Mouse (Mus musculus) MEL (cell line): Measurements from ENCODE around the gene Il31ra. TPM values are rescaled to one million over a fixed set of nuclear protein-coding genes. Genes with fewer than 3 reads are reported as not detected.

Experiments used
- DNase-seq: peaks from one replicate; pipeline ENCODE4 v3.0.0; 2011; ENCODE audit warnings: low read depth, low spot score
- H3K27ac ChIP-seq: 2 replicates; pipeline ENCODE4 v1.5.1; 2012; ENCODE audit warnings: low read depth, mild to moderate bottlenecking, control low read depth, low read length, moderate library complexity; ENCODE audit not compliant: control insufficient read depth
- H3K27me3 ChIP-seq, 2 experiments: fragments of 150-350 bp in 1 of 2; sonication (generic) in 1 of 2; 2 replicates each; pipeline ENCODE4 v1.6.1; 2012; ENCODE audit warnings: low read length in 2 of 2, mild to moderate bottlenecking in 2 of 2, improper control_type of control experiment in 1 of 2, moderate library complexity in 1 of 2; ENCODE audit not compliant: insufficient read depth in 2 of 2, control insufficient read depth in 1 of 2
- H3K36me3 ChIP-seq, 2 experiments: 2 replicates each; pipeline ENCODE4 v1.6.1; 2012 to 2014; ENCODE audit warnings: low read length in 2 of 2, improper control_type of control experiment in 1 of 2, inconsistent platforms in 1 of 2, mild to moderate bottlenecking in 1 of 2; ENCODE audit not compliant: insufficient read depth in 2 of 2, control insufficient read depth in 1 of 2
- H3K4me1 ChIP-seq, 2 experiments: fragments of 150-350 bp in 1 of 2; sonication (generic) in 1 of 2; 2 replicates each; pipeline ENCODE4 v1.6.1; 2012; ENCODE audit warnings: low read length in 2 of 2, improper control_type of control experiment in 1 of 2, mild to moderate bottlenecking in 1 of 2; ENCODE audit not compliant: insufficient read depth in 2 of 2, control insufficient read depth in 1 of 2
- H3K4me3 ChIP-seq, 2 experiments: fragments of 150-350 bp in 1 of 2; sonication (generic) in 1 of 2; 2 replicates each; pipeline ENCODE4 v1.5.1; 2012; ENCODE audit warnings: low read depth in 2 of 2, low read length in 2 of 2, mild to moderate bottlenecking in 2 of 2, moderate library complexity in 2 of 2, control low read depth in 1 of 2, improper control_type of control experiment in 1 of 2; ENCODE audit not compliant: control insufficient read depth in 1 of 2, insufficient read depth in 1 of 2
- H3K79me2 ChIP-seq: 2 replicates; pipeline ENCODE4 v1.6.1; 2012; ENCODE audit warnings: mild to moderate bottlenecking, low read length, moderate library complexity; ENCODE audit not compliant: control insufficient read depth, poor library complexity, insufficient read depth
- H3K9ac ChIP-seq: 2 replicates; pipeline ENCODE4 v1.6.1; 2012; ENCODE audit warnings: low read depth, mild to moderate bottlenecking, control low read depth, low read length, moderate library complexity; ENCODE audit not compliant: control insufficient read depth, poor library complexity, severe bottlenecking
- H3K9me3 ChIP-seq: fragments of 150-350 bp; sonication (generic); replicated peaks from 2 replicates; pipeline ENCODE4 v1.6.1; 2012; ENCODE audit warnings: mild to moderate bottlenecking, low read length, improper control_type of control experiment, moderate library complexity; ENCODE audit not compliant: insufficient read depth
- BHLHE40 ChIP-seq: IDR thresholded peaks from 2 replicates; pipeline ENCODE4 v1.6.1; 2012; ENCODE audit warnings: low read depth, mild to moderate bottlenecking, inconsistent platforms, low read length, improper control_type of control experiment, borderline replicate concordance
- CTCF ChIP-seq, 3 experiments: IDR thresholded peaks in 2 of 3; conservative IDR thresholded peaks in 1 of 3; 2 replicates each; pipeline ENCODE4 v1.5.1; 2011 to 2012; ENCODE audit warnings: low read length in 3 of 3, low read depth in 2 of 3, mild to moderate bottlenecking in 2 of 3, improper control_type of control experiment in 1 of 3, inconsistent platforms in 1 of 3, mixed read lengths in 1 of 3, moderate library complexity in 1 of 3; ENCODE audit not compliant: control insufficient read depth in 1 of 3, insufficient read depth in 1 of 3, poor library complexity in 1 of 3, severe bottlenecking in 1 of 3
- E2F4 ChIP-seq: IDR thresholded peaks from 2 replicates; pipeline ENCODE4 v1.6.1; 2011; ENCODE audit warnings: low read depth, low read length, improper control_type of control experiment, borderline replicate concordance
- ELF1 ChIP-seq: IDR thresholded peaks from 2 replicates; pipeline ENCODE4 v1.6.1; 2014; ENCODE audit warnings: low read depth, mild to moderate bottlenecking, inconsistent platforms, low read length, improper control_type of control experiment, moderate library complexity
- GABPA ChIP-seq: IDR thresholded peaks from 2 replicates; pipeline ENCODE4 v1.6.1; 2012; ENCODE audit warnings: low read depth, mild to moderate bottlenecking, inconsistent platforms, low read length, improper control_type of control experiment, moderate library complexity
- GATA1 ChIP-seq: IDR thresholded peaks from 2 replicates; pipeline ENCODE4 v1.6.1; 2011; ENCODE audit warnings: low read depth, low read length, improper control_type of control experiment
- HCFC1 ChIP-seq: IDR thresholded peaks from 2 replicates; pipeline ENCODE4 v1.6.1; 2012; ENCODE audit warnings: low read depth, mild to moderate bottlenecking, inconsistent platforms, low read length, improper control_type of control experiment, moderate library complexity
- MAFK ChIP-seq: IDR thresholded peaks from 2 replicates; pipeline ENCODE4 v1.6.1; 2011; ENCODE audit warnings: low read depth, mild to moderate bottlenecking, low read length, improper control_type of control experiment, borderline replicate concordance
- MAZ ChIP-seq: IDR thresholded peaks from 2 replicates; pipeline ENCODE4 v1.6.1; 2012; ENCODE audit warnings: low read depth, mild to moderate bottlenecking, inconsistent platforms, low read length, improper control_type of control experiment
- MEF2A ChIP-seq: IDR thresholded peaks from 2 replicates; pipeline ENCODE4 v1.6.1; 2014; ENCODE audit warnings: low read depth, mild to moderate bottlenecking, inconsistent platforms, low read length, improper control_type of control experiment; ENCODE audit not compliant: poor library complexity, insufficient replicate concordance, severe bottlenecking; ENCODE audit errors: extremely low read depth
- MXI1 ChIP-seq: IDR thresholded peaks from 2 replicates; pipeline ENCODE4 v1.6.1; 2011; ENCODE audit warnings: mild to moderate bottlenecking, low read depth, low read length, improper control_type of control experiment
- MYB ChIP-seq: IDR thresholded peaks from 2 replicates; pipeline ENCODE4 v1.6.1; 2011; ENCODE audit warnings: mild to moderate bottlenecking, low read depth, low read length, improper control_type of control experiment
- MYC ChIP-seq: IDR thresholded peaks from 2 replicates; pipeline ENCODE4 v1.6.1; 2011; ENCODE audit warnings: low read depth, mild to moderate bottlenecking, low read length, improper control_type of control experiment, moderate library complexity
- NRF1 ChIP-seq: IDR thresholded peaks from 2 replicates; pipeline ENCODE4 v1.6.1; 2014; ENCODE audit warnings: low read depth, mild to moderate bottlenecking, inconsistent platforms, low read length, improper control_type of control experiment, moderate library complexity; ENCODE audit not compliant: poor library complexity, insufficient read depth, severe bottlenecking
- POLR2A ChIP-seq, 2 experiments: IDR thresholded peaks; 2 replicates each; pipeline ENCODE4 v1.6.1; 2011 to 2012; ENCODE audit warnings: low read length in 2 of 2, mild to moderate bottlenecking in 2 of 2, control low read depth in 1 of 2, improper control_type of control experiment in 1 of 2, low read depth in 1 of 2, moderate library complexity in 1 of 2; ENCODE audit not compliant: control insufficient read depth in 1 of 2, insufficient read depth in 1 of 2, poor library complexity in 1 of 2
- POLR2AphosphoS2 ChIP-seq: IDR thresholded peaks from 2 replicates; pipeline ENCODE4 v1.6.1; 2011; ENCODE audit warnings: low read length, improper control_type of control experiment
- POLR2AphosphoS5 ChIP-seq: IDR thresholded peaks from 2 replicates; pipeline ENCODE4 v1.6.1; 2012; ENCODE audit warnings: low read depth, borderline replicate concordance, mild to moderate bottlenecking, inconsistent platforms, low read length, moderate library complexity, mixed read lengths
- RAD21 ChIP-seq: IDR thresholded peaks from 2 replicates; pipeline ENCODE4 v1.6.1; 2011; ENCODE audit warnings: mild to moderate bottlenecking, low read depth, low read length, improper control_type of control experiment
- SMC3 ChIP-seq: IDR thresholded peaks from 2 replicates; pipeline ENCODE4 v1.6.1; 2011; ENCODE audit warnings: low read depth, low read length, improper control_type of control experiment
- TBP ChIP-seq: IDR thresholded peaks from 2 replicates; pipeline ENCODE4 v1.8.0; 2011; ENCODE audit warnings: low read depth, low read length, improper control_type of control experiment
- USF1 ChIP-seq: IDR thresholded peaks from 2 replicates; pipeline ENCODE4 v1.6.1; 2014; ENCODE audit warnings: low read depth, mild to moderate bottlenecking, inconsistent platforms, low read length, improper control_type of control experiment, moderate library complexity
- ZC3H11A ChIP-seq: IDR thresholded peaks from 2 replicates; pipeline ENCODE4 v1.6.1; 2012; ENCODE audit warnings: low read depth, mild to moderate bottlenecking, inconsistent platforms, low read length, improper control_type of control experiment
- ZMIZ1 ChIP-seq: IDR thresholded peaks from 2 replicates; pipeline ENCODE4 v1.6.1; 2012; ENCODE audit warnings: low read depth, mild to moderate bottlenecking, inconsistent platforms, low read length, improper control_type of control experiment, moderate library complexity
- ZNF384 ChIP-seq: IDR thresholded peaks from 2 replicates; pipeline ENCODE4 v1.6.1; 2012; ENCODE audit warnings: low read depth, mild to moderate bottlenecking, inconsistent platforms, low read length, improper control_type of control experiment
- polyA plus RNA-seq, 2 experiments: library from polyadenylated mRNA; stranded (reverse) in 1 of 2; unstranded in 1 of 2; fragments of >175 nt in 1 of 2; fragments of >200 nt in 1 of 2; gene quantifications; 2 replicates each; pipeline versions ENCODE4 v1.2.1 to v1.2.4; 2012; ENCODE audit warnings: low replicate concordance in 2 of 2, low read depth in 1 of 2; ENCODE audit not compliant: insufficient read length in 2 of 2, insufficient read depth in 1 of 2, missing spikeins in 1 of 2
- total RNA-seq: library from RNA; depleted of rRNA; stranded (reverse); fragments of 300-350 nt; gene quantifications from 2 replicates; pipeline ENCODE4 v1.2.3, GENCODE M21; 2012

Il31ra gene
- total and polyA plus RNA-seq, 3 experiments, result 2.1 to 2.2 TPM; not detected in 1

DNA sequence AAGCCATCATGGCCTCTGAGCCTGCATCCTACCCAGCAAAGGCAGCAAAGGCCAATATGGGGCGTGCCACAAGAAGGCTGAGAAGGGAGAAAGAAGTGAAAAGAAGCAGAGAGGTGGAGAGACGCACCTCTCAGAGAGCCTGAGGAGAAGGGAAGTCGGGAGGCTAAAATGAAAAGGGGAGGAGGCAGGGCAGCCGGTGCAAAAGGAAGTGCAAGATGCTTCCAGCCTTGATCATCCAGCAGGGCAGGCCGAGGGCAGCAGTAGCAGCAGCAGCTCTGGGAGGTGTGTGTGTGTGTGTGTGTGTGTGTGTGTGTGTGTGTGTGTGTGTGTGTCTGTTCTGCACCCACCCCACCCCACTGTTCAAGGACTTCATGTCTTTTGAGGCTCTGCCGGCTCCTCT lies 71.9 kb downstream of the Il31ra start:
- no peak for DNase-seq
- H3K4me3 ChIP-seq, result no peak overlapping the region
- no peaks in the 10 kb centered on the region for H3K36me3 ChIP-seq
- no peak for TF ChIP-seq SMC3
- no peak for TF ChIP-seq MAFK
- no peak for TF ChIP-seq RAD21
- no peak for TF ChIP-seq ELF1
- no peak for TF ChIP-seq GABPA
- TF ChIP-seq ZNF384, result no peak
- TF ChIP-seq BHLHE40, result no peak
- TF ChIP-seq MXI1, result no peak
- TF ChIP-seq TBP, result no peak
- no peak for TF ChIP-seq MAZ
- no peak for TF ChIP-seq POLR2AphosphoS5
- no peak for TF ChIP-seq NRF1
- TF ChIP-seq MYC, result no peak
- TF ChIP-seq E2F4, result no peak
- TF ChIP-seq POLR2A (IDR thresholded peaks at IDR 0.05; ENCODE audit: control insufficient read depth in 1 of 2, insufficient read depth in 1 of 2, low read depth in 1 of 2, low read length in 2 of 2, poor library complexity in 1 of 2), result no peak
- TF ChIP-seq ZC3H11A, result no peak
- no peak for TF ChIP-seq CTCF (IDR thresholded peaks at IDR 0.05 in 2 of 3, conservative IDR thresholded peaks at IDR 0.05 in 1 of 3; ENCODE audit: control insufficient read depth in 1 of 3, insufficient read depth in 1 of 3, low read depth in 2 of 3, low read length in 3 of 3, poor library complexity in 1 of 3, severe bottlenecking in 1 of 3)
- TF ChIP-seq, all 39 proteins: peak for 0
- H3K9me3 ChIP-seq, result no peaks in the 10 kb centered on the region
- H3K27ac ChIP-seq, result no peak overlapping the region
- H3K79me2 ChIP-seq, result no peaks in the 10 kb centered on the region
- no peaks in the 10 kb centered on the region for H3K27me3 ChIP-seq
- H3K4me1 ChIP-seq, result no peaks in the 10 kb centered on the region
- no peak overlapping the region for H3K9ac ChIP-seq

DNA sequence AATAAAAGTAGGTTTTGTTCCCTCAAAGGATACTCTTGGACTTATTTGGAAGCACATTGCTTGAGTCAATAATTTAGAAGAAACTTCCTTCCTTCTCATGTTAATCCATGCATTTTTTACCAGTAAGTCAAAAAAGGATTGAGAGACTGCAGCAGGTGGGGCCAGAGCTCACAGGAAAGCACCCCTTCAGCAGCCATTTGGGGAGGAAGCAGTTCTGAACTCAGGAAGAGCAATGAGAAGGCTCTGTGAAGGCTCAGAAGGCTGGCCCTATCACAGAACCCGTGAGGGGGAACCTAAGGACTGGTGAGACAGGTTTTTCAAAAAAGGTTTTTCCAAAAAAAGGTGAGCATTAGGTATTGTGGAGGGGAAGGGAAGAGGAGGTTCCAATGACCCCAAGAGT lies 79.6 kb downstream of the Il31ra start:
- Histone ChIP-seq H3K4me3 (no peak overlapping the region), H3K9me3 (no peaks in the 10 kb centered on the region), H3K4me1 (peaks cover 0 to 19% of the 10 kb centered on the region in 2 experiments), H3K79me2 (no peaks in the 10 kb centered on the region), H3K27ac (no peak overlapping the region)
- no peak for DNase-seq
- no peak for TF ChIP-seq TBP
- no peak for TF ChIP-seq CTCF (IDR thresholded peaks at IDR 0.05 in 2 of 3, conservative IDR thresholded peaks at IDR 0.05 in 1 of 3; ENCODE audit: control insufficient read depth in 1 of 3, insufficient read depth in 1 of 3, low read depth in 2 of 3, low read length in 3 of 3, poor library complexity in 1 of 3, severe bottlenecking in 1 of 3)
- no peak for TF ChIP-seq GATA1
- TF ChIP-seq MXI1, result no peak
- TF ChIP-seq ZMIZ1, result no peak
- no peak for TF ChIP-seq MEF2A
- no peak for TF ChIP-seq HCFC1
- no peak for TF ChIP-seq E2F4
- no peak for TF ChIP-seq USF1
- no peak for TF ChIP-seq BHLHE40
- TF ChIP-seq POLR2A (IDR thresholded peaks at IDR 0.05; ENCODE audit: control insufficient read depth in 1 of 2, insufficient read depth in 1 of 2, low read depth in 1 of 2, low read length in 2 of 2, poor library complexity in 1 of 2), result no peak
- no peak for TF ChIP-seq RAD21
- no peak for TF ChIP-seq MYB
- no peak for TF ChIP-seq NRF1
- no peak for TF ChIP-seq POLR2AphosphoS2
- TF ChIP-seq, all 39 proteins: peak for 0
- Histone ChIP-seq H3K27me3 (no peaks in the 10 kb centered on the region), H3K9ac (no peak overlapping the region), H3K36me3 (peaks cover 0 to 3% of the 10 kb centered on the region in 2 experiments; a peak in 2 of 4 replicates)
